Mouse (Mus musculus): ENCODE measurements at regions not wholly inside any gene's neighbourhood (a gene's known extent, or its start where the extent isn't known, plus 50 kb on each side); places are given as distances from the start of the nearest gene placed in this dataset.

- DNase-seq, result no peak
Observed at GRCm38 (mm10) chr1:163190841-163191240, 105.4 kb upstream of the Mroh9 start.

DNA sequence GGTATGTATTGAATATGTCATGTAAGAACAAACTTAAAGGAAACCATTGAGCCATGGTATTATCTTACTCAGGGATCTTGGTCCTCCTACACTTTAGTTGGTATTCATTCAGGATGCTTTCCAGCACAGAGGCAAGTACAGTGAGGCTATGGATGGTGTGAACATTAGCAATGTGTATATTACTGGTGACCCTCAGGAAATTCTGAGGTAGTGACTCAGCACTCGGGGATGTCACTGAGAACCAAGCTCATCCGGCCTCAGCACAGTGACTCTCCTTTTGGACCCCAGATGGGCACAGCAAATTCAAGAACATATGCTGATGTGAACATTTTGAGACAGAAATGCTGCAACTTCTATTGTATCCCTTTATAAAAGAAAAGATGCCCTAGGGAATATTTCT lies 96.4 kb upstream of the Mroh9 start:
- no peak for DNase-seq

GRCm38 (mm10) chr1:163177011-163177410 lies 91.5 kb upstream of the Mroh9 start:
- DNase-seq, result no peak

- DNase-seq, result peak; percentile 43 to 62
Observed at GRCm38 (mm10) chr1:163167051-163167450, 81.6 kb upstream of the Mroh9 start.

DNA sequence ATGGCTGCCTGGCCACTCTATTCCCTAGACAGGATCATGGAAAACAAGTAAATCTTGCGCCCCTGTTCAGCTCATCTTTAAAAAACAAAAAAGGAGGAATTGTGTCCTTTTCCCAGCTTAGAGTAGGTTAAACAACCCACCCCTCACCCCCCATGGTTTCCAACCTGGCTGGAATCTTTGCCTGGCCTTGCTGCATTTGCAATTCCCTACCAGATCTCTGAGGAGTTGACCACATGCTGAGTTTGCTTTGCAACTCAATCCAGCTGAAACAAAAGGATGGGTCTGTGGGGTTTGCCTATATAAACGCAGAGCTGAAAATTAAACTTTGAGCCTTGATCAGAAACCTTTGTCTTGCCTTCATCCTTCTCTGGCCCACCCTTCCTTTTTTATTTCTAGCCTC lies 78.2 kb upstream of the Mroh9 start:
- no peak for DNase-seq

DNA sequence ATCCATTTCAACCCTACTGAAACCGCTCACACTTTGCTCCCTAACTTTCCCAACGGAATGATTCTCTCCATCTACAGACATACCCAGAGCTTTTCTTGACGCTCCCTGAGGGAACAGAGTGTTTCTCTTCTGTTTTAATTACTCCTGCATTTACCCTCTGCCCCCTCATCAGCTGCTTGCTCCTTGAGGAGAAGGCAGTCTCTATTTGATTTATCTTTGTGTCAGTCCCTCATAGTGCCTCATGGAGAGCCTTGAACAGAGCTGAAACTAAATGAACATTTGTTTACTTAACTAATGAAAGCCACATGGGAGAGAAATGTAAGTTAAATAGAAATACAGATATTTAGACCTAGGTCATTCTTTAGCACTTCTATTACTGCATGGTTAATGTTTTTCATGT lies 74.4 kb upstream of the Mroh9 start:
- DNase-seq, result peak in 1 of 2 experiments; percentile 18

DNA sequence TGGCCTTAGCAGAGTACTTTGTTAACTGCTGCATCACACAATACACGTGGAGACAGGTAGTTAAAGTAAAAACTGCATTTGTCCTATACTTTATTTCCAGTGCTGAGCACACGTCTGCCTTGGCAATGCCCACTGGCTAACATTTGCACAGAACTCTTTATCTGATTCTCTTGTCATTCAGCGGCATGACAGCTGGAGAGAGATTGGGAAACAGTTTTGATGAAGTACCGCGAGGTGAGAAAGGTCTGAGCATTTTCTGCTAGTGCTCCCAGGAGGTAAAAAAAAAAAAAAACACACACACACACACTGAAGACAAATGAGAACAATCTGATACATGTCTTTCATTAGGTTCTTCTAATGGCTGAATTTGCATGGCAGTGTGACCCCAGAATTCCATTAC lies 73.0 kb upstream of the Mroh9 start:
- no peak for DNase-seq

DNA sequence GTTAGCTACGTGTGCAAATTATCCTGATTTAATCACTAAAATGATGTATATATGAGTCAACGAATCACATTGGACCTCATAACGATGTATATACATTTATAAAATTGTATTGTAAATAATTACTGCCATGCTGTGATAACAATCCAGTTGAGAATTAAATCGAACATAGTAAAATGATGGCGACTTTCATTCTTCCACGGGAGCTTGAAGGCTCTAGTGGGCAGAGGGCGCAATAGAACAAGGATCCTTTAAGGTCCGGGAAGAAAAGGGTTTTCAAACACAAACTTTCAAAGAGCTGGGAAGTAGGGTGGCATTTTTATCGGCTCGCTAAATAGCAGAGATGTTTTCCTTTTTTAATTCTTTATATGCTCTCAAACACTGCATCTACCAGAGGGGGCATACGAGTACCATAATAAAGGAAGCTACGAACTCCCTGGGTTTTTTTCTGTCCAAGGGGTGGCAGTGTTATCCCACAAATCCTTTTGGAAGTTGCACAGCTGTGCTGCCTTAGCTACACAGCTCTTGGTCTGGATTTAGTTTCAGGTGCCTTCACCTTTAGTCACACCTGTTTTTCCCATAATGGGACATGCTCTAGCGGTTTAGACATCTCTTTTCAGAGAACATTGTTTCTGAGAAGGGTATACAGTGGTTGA lies 64.9 kb upstream of the Mroh9 start:
- peak; percentile 67 to 82 for DNase-seq

GRCm38 (mm10) chr1:163146641-163147040 lies 61.2 kb upstream of the Mroh9 start:
- no peak for DNase-seq

DNA sequence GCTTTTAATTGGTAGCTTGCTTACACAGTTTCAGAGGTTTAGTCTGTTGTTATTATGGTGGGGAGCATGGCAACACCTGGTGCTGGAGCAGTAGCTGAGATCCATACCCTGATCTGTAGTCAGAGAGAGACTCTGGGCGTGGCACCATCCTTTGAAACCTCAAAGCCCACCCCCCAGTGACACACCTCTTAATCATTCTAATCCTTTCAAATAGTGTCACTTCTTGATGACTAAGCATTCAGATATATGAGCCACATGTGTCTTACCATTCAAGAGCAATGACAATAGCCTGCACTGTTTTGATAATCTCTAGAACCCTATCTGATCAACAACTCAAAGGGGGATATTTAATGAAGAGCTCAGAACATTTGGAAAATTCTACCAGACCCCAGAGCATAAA lies 57.6 kb upstream of the Mroh9 start:
- DNase-seq, result no peak

DNA sequence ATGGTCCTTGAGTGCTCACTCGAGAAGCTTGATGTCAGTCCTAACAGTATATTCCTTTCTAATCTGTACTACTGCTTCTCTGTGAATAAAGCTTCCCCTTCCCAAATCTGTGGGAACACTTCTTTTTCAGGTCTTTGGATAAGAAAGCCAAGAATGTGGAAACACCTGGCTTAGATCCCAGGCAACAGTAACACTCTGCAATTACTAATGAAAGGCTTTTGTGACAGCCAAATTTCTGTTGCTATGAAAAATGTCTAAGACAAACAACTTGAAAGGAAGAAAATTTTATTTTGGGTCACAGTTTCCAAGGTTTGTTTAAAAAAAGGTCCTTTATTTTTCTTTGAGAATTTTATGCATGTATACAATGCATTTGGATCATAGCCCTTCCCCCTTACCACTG lies 56.0 kb upstream of the Mroh9 start:
- DNase-seq, result no peak

- DNase-seq, result no peak
Observed at GRCm38 (mm10) chr1:163138179-163138578, 52.7 kb upstream of the Mroh9 start.

Measured in kidney, postnatal 36 days (tissue).